Mouse (Mus musculus) forebrain, postnatal 0 days (tissue): ENCODE data around the gene Pdcd5. TPM values are rescaled to one million over a fixed set of nuclear protein-coding genes. Genes with fewer than 3 reads are reported as not detected.

Experiments
- ATAC-seq: fragments of 200-750 bp; cut with Nextera tagmentation; 2 replicates; pipeline ENCODE4 v1.8.0; 2017; ENCODE audit warnings: mild to moderate bottlenecking, moderate library complexity
- DNase-seq: peaks from one replicate; pipeline ENCODE4 v3.0.0-alpha.2; 2015
- H3K27ac ChIP-seq: fragments of 300-500 bp; sonication (generic); 2 replicates; pipeline ENCODE4 v1.5.1; 2014; ENCODE audit warnings: low read depth, mild to moderate bottlenecking, antibody characterized with exemption, low read length, moderate library complexity, mixed read lengths
- H3K27me3 ChIP-seq: fragments of 300-500 bp; sonication (generic); 2 replicates; pipeline ENCODE4 v1.6.1; 2014; ENCODE audit warnings: mild to moderate bottlenecking, low read length, mixed read lengths; ENCODE audit not compliant: insufficient read depth
- H3K36me3 ChIP-seq: fragments of 300-500 bp; sonication (generic); 2 replicates; pipeline ENCODE4 v1.6.1; 2014; ENCODE audit warnings: mild to moderate bottlenecking, moderate library complexity; ENCODE audit not compliant: insufficient read depth
- H3K4me1 ChIP-seq: fragments of 300-500 bp; sonication (generic); 2 replicates; pipeline ENCODE4 v1.6.1; 2014; ENCODE audit warnings: antibody characterized with exemption; ENCODE audit not compliant: insufficient read depth
- H3K4me2 ChIP-seq: fragments of 300-500 bp; sonication (generic); 2 replicates; pipeline ENCODE4 v1.6.1; 2014; ENCODE audit warnings: low read depth, mild to moderate bottlenecking, moderate library complexity
- H3K4me3 ChIP-seq: fragments of 300-500 bp; sonication (generic); 2 replicates; pipeline ENCODE4 v1.5.1; 2014; ENCODE audit warnings: low read depth, low read length, mixed read lengths
- H3K9ac ChIP-seq: fragments of 300-500 bp; sonication (generic); 2 replicates; pipeline ENCODE4 v1.6.1; 2014; ENCODE audit warnings: mild to moderate bottlenecking
- H3K9me3 ChIP-seq: fragments of 300-500 bp; sonication (generic); 2 replicates; pipeline ENCODE4 v1.6.1; 2016; ENCODE audit warnings: low read length
- CTCF ChIP-seq: sonication (generic); IDR thresholded peaks from 2 replicates; pipeline ENCODE4 v1.5.1; 2016; ENCODE audit warnings: antibody characterized with exemption, control low read depth, low read depth
- WGBS: fragments of 180-500 bp; shearing (Covaris S2); extraction: QIAGEN DNeasy Blood & Tissue Kit; methylation state at CpG from one replicate; pipeline ENCODE4 v1.1.7; 2014; 5-methylcytosine and 5-hydroxymethylcytosine counted together
- polyA plus RNA-seq: library from polyadenylated mRNA; unstranded; fragments of >200 nt; fragmentation: Nextera tagmentation; extraction: Ambion mirVana; gene quantifications from 2 replicates; pipeline ENCODE4 v1.2.1, GENCODE M21; 2015
- total RNA-seq: library from RNA; depleted of rRNA; stranded (reverse); fragments of >200 nt; gene quantifications from 2 replicates; pipeline ENCODE4 v1.2.3, GENCODE M21; 2014; rRNA removed

Pdcd5 gene
- total and polyA plus RNA-seq, 2 experiments from 2014 or later: 91.6 to 228 TPM

DNA sequence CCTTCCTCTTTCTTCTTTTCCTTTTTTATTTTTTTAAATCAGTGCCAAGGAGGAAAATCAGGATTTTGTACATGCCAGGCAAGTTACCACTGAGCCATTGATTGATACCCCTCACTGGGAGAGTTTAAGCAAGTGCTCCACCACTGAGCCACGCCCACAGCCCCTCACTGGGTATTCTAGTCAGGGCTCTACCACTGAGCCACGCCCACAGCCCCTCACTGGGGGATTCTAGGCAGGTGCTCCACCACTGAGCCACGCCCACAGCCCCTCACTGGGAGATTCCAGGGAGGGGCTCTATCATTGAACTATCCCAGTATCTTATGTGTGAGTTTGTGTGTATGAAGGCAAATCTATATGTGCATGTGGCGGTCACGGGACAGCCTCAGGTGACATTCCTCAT, 53.0 kb downstream of the Pdcd5 start:
- Histone ChIP-seq H3K4me1 (no peaks in the 10 kb centered on the region), H3K9ac (no peak overlapping the region), H3K4me3 (no peak overlapping the region), H3K27ac (no peak overlapping the region), H3K36me3 (peaks cover 37% of the 10 kb centered on the region), H3K4me2 (no peak overlapping the region), H3K27me3 (no peaks in the 10 kb centered on the region), H3K9me3 (no peaks in the 10 kb centered on the region)
- no peak for TF ChIP-seq CTCF
- 89% methylated on average over 5 of the region's 5 CpGs for WGBS
- DNase-seq (no peak), ATAC-seq (no peak)

Other genes starting within 250 kb of the Pdcd5 start
- gene Slc7a9, start 198.7 kb downstream of the Pdcd5 start, total RNA-seq: not detected in 2 replicates
- gene Slc7a9, start 198.7 kb downstream of the Pdcd5 start, polyA plus RNA-seq: 0.11 TPM in 1 of 2 replicates, not detected in the other
- gene Tdrd12, start 109.8 kb downstream of the Pdcd5 start, total RNA-seq: 0.38 and 0.52 TPM in 2 replicates
- gene Tdrd12, start 109.8 kb downstream of the Pdcd5 start, polyA plus RNA-seq: 0.30 and 0.65 TPM in 2 replicates
- 62.5 and 109 TPM in 2 replicates for gene Nudt19, start 91.2 kb downstream of the Pdcd5 start, total RNA-seq
- gene Nudt19, start 91.2 kb downstream of the Pdcd5 start, polyA plus RNA-seq: 148 and 172 TPM in 2 replicates
- gene Rgs9bp, start 61.9 kb downstream of the Pdcd5 start, total RNA-seq: 0.38 and 0.69 TPM in 2 replicates
- gene Rgs9bp, start 61.9 kb downstream of the Pdcd5 start, polyA plus RNA-seq: 0.07 and 0.09 TPM in 2 replicates
- 23.6 and 25.5 TPM in 2 replicates for gene Ankrd27, start 61.3 kb downstream of the Pdcd5 start, total RNA-seq
- gene Ankrd27, start 61.3 kb downstream of the Pdcd5 start, polyA plus RNA-seq: 12.9 and 13.9 TPM in 2 replicates
- gene Dpy19l3, start 106.9 kb upstream of the Pdcd5 start, total RNA-seq: 33.4 and 38.8 TPM in 2 replicates
- gene Dpy19l3, start 106.9 kb upstream of the Pdcd5 start, polyA plus RNA-seq: 26.1 and 38.8 TPM in 2 replicates
- 20.2 and 30.5 TPM in 2 replicates for gene Zfp507, start 155.5 kb upstream of the Pdcd5 start, total RNA-seq
- gene Zfp507, start 155.5 kb upstream of the Pdcd5 start, polyA plus RNA-seq: 4.9 and 8.1 TPM in 2 replicates